Mouse (Mus musculus): ENCODE data around the gene Psma1. TPM values are rescaled to one million over a fixed set of nuclear protein-coding genes. Genes with fewer than 3 reads are reported as not detected.

The Psma1 gene
- total RNA-seq (2021) = 100 to 1,000 TPM; 117 to 124 TPM

DNA sequence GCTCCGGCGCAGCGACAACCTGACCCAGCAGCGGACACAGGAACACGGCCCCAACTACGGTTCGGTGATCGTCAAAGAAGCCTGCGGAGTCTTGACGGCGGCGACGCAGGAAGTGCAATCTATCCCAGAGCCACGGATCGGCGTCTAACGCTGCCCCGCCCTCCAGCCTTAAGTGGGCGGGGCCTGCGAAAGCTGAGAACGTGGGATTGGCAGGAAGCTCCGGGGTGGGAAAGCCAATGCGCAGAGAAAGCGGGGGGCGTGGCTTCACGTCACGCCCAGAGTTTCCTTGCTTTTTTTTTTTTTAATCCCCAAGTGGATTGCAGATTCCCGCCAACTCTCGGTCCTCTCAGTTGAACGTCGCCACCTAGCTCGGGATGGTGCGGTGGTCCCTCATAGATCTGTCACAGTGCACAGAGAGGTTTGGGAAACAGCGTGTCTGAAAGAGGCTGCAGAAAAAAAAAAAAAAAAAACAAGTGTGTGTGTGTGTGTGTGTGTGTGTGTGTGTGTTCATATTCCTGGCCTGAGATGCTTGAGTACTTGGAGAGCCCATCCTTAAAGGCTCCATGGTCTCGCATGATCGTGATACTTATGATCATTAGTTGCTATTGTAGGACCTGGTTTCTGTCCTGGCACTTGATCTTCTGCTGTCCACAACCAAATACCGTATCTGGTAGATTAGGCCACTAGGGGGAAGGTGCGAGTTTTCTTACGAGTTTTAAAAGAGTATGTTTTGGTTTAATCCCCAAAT lies at the start of gene Psma1:
Gene Psma1, minus strand, starts transcription at position 114 of the 748 bp plus-strand sequence.
- peak; percentile 96 for DNase-seq

DNA sequence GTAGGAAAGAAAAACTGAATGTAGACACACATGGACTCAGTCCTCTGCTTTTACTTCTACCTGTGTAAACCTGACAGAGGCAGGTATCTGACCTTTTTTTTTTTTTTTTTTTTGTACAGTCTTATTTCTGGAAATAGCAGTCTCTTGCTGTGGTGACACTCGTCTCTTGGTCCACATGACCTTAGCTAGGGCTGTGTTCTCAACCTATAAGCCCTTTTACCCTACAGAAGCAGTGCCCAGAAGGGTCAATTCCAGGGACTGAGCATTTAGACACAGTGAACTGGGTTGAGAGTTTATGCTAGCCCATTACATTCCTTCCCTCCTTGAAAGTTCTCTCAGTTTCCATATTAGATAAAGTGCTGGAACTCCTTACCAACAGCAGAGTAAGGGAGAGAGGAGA lies 47.6 kb upstream of the Psma1 start:
- no peak for DNase-seq

DNA sequence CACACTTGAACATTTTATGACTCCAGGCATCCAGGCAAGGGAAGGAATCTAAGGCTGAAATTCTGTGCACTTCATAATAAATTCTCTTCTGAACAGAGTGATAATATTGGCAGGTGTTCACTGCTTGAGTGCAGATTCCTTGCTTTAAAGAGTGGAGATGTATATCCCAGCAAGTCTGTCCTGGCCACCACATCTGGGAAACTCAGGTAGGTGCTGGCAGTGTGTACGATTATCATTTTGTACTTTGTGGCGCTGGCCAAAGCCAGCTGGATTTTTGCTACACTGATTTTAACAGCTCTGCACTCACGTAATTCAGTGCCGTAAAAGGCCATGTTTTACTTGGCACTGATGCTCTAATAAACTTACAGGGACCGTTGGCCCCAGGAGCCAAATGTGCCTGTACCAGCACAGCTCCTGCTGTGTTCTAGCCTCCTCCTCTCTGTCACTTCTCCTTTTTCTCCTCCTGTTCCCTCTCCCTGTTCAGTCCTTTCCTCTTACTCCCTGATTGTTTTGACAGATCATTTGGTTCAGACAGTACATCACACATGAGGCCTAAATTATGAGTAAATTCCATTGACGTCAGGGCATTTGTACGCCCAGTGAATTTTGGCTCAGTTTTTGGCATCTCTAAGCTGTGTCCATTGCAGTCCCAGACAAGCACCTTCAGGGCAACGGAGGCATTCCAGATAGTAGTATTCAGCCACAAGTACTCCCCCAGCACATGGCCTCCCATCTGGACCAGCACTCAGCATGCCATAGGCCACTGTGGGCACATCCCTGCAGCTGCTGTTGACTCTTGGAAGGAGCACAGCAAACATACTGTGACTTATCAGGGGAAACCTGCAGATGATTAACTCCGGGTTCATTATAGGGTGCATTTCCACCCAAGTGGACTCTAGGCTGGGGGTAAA lies 46.9 kb upstream of the Psma1 start:
- DNase-seq = no peak

DNA sequence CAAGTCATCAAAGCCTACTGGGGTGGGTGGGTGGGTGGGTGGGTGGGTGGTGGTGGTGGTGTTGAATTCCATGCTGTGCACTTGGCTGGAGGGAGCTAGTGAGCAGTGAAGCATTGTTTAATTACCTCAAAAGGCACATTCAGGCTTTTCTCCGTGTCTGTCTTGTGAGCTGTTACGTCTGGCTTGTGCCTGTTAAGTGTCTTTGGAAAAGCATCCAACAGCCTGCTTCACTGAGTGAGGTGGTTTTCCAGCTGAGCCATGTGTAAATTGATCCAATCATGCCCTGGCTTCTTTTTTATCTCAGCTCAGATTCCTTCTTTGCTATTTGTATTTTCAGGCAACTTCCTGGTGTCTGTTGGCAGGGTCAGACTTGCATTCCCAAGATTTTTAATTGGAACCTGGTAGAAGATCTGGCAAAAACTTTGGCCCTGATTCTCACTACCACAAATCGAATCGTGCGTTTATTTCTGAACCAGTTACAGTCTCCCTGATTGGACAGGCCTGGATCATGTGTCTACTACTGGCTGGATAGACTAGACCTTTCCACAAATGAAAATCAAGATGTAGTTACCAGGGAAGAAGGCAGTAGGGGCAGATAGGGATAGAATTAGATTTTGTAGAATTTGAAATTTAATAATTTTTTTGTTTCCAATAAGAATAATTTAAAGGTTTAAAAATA lies 45.9 kb upstream of the Psma1 start:
- DNase-seq = no peak

DNA sequence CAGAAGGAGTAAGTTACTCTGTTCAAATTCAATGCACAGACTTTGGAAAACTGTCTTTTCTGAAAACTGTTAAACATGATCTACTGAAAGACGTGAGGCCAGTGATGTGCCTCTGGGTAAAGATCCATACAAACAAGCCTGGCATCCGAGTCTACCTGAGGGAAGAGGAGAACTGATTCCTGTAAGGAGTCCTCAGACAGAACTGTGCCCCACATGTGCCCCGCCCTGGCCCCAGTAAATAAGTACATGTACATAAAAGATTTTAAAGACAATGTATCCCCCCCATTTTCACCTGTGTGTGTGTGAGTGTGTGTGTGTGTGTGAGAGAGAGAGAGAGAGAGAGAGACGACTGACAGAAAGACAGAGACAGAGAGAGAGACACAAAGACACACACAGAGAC lies 42.0 kb upstream of the Psma1 start:
- no peak for DNase-seq

DNA sequence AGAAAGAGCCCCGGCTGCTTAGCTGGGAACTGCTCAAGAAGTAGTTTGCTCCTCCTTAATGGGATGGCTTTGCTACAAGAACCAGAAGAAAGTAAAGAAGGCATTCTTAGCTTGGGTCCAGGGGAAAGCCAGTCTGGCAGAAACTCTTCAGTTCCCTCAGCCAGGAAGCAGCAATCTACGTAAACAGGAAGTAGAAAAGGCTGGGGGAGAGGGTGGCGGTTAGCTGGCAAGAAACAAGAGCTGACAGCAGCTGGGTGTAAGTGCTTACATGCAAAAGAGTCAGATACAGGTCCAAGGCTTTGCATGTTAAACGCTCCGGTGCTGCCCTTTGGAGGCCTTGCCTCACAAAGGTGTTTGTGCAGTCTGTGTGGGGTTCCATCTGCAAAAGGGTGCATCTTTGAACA lies 41.5 kb upstream of the Psma1 start:
- no peak for DNase-seq

DNA sequence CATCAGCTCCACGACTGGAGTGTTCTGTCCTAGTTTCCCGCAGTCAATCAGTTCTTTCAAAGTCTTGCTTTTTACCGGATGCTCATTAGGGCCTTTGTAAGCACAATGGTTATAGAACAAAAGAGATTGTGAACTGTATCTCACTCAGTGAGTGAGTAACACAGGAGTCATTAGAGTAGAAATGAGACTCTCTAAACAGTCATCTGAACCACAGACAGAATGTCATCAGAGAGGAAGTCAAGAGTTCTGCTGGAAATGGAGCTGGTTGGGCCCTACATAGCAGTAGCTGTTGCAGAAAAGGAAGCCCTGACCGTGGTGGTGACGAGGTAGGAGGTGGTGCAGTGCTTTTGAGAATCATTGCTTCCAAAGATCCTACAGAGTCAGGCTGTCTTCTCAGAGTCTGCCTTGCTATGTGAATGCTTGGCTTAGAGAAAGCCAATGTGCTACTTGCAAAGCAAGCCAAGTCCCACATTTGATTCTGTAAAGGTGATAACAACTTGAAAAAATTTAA lies 40.5 kb upstream of the Psma1 start:
- DNase-seq = no peak

DNA sequence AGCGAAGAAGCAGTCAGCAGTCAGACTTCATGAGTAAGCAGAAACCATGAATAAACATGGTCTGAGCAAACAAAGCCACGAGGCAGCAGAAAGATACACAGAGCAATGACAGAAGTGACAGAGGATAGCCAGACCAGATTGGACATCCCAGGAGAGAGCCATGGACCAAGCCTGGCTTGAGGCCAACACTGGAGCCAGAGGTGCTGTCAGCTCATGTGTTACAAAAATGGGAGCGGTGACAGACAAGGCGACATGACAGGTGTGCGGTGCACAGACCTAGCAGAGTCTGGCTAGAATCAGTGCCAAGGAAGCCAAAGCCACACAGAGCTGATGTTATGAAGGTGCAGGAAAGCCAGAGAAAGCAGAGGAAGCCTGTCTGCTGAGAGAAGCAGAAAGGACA lies 35.3 kb upstream of the Psma1 start:
- DNase-seq = peak in 1 of 2 experiments; percentile 22

DNA sequence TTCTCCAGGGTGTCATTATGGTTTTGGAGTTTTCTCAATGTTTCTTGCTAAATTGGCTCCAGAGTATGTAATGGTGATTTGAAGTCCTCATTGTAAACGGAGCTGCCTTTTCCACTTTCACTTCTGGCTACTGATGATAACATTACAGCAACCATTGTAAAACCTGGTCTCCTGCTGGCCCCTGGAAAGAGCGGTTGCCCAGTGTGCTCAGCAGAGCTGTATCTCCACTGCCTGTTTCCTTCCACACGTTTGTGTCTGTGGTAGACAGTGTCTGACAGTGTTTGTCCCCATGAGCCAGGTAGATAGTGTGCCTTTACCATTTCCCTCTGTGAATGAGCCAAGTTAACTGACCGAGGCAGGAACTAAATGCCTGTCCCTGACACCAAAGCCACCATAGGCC lies 33.1 kb upstream of the Psma1 start:
- no peak for DNase-seq

DNA sequence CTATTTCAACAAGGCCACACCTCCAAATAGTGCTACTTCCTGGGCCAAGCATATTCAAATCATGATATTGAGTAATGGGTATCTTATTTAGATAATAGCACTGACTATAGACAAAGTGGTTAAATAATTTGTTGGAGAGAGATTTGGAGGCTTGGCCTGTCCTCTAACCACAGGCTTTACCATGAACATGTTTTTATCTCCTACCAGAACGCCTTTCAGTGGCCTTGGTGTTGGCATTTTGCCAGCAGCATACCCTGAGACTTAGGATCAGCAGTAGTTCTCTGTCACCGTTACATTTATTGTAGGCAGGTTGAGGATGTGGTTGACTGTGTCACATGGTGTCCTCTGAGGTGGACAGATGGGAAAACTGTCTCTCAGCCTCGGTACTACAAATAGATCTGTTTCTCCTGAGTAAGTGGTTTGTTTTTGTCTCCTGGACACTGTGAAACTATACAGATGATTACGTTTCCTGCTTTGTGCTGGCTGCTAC lies 25.4 kb upstream of the Psma1 start:
- no peak for DNase-seq

DNA sequence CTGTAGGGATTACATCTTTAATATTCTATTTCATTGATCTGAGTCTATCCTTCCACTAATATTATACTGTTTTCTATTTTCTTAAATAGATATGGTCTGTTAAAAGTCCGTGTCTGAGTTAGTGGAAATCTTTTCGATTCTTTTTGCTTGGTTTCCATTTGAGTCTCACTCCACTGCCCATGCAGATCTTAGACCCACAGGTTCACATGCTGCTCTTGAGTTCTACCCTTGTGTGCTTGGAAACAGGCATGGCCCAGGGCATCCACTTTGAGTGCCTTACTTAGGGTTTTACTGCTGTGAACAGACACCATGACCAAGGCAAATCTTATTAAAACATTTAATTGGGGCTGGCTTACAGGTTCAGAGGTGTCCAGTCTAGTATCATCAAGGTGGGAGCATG lies 24.9 kb upstream of the Psma1 start:
- DNase-seq = no peak

DNA sequence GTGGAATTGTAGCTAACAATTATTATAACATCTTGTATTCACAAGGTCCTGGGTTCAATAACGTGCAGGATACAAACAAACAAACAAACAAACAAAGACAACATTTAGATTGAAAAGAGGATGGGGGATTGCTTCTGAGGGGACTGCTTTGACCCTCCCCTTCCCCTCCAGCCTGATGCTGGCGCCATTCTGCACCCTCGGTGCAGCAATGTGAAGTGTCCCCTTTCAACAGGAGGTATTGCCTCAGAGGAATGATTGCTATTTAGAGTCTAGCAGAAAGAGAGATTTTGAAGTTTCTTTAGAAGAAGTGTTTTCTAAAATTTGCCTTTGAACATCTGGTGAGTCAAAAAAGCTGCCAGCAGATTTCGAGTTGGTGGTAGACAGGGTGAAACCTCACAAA lies 23.3 kb upstream of the Psma1 start:
- no peak for DNase-seq

DNA sequence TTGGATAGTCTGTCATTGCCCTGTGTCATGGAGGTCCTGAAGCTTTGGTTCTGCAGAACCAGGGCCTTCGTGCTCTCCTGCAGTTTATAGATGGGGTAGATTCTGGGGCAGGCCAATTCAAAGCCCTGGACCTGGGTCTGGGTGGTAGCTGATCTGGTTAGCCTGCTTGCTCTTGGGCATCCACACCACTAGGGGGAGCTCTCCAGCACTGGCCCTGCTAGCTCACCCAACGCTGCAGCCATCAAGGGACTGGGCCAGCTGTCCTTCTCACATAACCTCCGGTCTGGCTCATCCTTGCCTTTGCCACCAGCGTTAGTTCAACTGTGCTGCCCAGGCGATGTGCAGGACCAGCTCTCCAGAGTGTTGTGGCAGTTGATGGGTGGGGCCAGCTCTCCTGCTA lies 18.8 kb upstream of the Psma1 start:
- no peak for DNase-seq

DNA sequence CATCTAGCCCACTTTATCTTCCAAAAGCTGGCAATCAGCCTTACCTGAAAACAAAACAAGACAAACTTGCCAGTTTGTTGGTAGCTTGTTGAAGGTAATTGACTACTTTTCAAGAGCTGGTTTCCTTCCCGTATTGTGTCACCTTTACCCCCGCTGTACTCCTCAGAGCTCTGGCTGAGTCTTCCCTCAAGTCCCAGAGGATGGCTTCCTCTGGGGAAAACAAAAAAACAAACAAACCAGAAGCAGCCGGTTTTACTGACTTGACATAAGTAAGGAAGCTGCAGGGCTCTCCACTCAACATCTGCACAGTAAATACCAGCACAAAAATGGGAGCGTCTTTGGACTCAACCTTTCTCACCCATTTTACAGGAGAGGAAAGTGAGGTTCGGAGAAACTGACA lies 18.0 kb upstream of the Psma1 start:
- DNase-seq = no peak

DNA sequence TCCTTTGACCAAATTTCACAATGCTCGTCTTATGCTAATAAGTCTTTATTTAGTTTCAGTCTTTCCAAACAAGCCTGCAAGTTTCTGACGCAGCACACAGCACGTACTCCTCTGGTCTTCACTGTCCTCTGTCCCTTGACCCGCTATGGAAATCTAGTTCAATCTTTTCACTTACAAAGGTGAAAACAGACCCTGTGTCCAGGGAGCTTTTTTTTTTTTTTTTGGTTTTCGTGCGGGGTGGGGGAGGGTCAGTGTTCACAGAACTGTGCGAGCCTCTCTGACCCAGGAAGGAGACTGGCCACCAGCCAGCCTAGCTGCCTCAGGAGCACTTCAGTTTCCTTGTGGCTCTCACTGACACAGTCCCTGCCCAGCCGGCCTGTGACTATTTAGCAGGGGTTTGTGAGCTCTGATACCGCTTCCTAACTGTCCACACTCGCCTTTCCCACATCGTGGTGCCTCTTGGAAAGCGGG lies 16.6 kb upstream of the Psma1 start:
- DNase-seq = peak; percentile 23 to 53

DNA sequence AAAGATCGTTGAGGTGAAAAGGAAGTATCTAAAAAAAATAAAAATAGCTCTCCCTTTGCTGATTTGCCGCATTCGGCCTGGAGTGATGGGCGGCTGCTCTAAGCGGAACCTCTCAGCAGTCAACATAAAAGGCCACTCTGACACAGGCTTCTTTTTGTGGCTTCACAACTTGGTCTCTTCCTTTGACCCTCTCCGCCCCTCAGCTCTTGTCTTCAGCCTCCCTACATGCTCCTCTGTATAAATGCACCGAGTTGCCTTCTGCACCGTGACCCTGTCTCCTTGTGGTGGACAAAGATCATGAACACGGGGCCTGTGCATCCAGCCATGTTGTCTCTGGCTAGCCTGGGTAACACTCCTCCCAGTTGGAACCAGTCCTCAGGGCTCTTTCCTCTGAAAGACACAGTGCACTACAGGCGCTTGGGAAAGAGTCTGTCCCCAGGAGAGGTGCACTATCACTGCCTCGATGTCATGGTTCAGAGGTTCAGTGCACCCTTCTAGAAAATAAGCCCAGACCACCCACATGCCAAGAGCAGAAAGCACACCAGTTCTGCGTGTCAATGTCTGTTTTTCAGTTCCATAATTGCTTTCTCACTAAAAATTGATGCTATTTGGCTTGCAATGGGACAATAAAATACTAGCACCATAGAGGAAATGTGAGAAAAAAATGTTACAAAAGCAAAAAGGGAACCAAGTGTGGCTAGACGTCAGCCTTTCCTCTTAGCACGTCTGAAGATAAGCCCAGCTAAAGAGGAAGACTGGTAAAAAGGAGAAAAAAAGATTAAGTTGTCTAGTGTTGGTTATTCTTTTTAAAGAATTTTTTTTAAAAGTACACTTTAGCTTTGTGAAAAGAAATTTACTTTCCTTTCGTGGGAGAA lies 15.8 kb upstream of the Psma1 start:
- no peak for DNase-seq

DNA sequence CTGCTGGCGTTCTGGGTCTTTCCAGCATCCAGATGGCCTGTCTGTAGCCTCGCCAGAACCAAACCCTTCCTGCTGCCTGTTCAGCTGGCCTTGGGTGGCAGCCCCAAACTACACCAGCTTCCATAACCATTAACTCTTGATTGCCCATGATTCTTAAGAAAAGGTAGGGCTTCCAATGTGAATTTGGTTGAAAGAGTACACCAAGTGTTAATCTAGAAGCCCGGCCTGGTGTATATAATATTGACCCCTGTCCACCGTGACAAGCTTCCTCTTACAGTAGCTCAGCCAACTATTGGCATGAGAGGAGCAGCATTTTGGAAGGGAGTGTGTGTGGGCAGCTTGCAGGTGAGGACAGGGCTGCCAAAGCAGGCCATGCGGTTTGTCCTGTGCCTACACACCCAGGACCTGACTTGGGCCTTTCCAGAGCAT lies 14.2 kb upstream of the Psma1 start:
- no peak for DNase-seq

DNA sequence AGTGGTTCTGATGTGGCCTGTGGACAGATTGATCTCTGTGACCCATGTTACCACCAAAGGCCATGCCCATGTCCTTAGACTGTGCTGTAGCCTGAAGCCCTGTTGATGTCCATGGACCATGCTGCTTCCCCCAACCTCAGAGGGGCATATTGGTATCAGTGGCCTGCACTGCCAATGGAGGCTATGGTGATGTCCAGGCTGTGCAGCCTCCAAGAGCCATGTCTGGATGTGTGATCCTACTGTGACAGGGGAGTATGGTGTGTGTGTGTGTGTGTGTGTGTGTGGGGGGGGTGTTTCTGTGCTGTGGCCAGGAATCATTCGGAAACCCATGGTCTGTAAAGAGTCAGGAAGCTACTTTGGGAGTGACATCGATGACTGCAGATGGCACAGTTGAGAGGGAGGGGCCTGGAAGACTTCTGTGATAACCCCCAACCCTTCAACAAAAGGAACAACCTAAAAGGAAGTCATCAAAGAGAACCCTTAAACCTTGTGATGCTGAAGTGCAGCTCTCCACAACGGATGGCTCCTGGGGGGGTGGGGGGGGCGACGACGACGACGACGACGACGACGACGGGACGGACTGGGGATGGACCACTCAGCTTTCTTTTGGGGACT lies 8.5 kb upstream of the Psma1 start:
- no peak for DNase-seq

DNA sequence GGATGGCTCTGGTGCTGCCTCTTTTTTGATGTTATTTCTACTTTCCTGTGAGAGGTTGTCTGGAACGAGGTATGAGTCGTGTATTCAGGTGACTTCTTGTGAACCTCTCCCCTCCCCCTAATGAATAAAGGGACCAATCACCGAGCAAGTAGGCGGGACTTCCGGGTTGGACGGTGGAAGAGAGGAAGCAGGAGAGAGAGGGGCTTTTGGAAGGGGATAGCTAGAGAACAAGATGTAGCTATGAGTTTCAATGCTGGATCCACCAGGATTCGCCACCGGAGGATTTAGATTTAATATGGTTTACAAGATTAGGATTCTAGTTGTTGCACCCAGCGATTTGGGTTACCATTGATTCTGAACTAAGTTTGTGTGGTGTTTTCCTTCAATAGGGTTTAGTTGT lies 7.1 kb upstream of the Psma1 start:
- no peak for DNase-seq

DNA sequence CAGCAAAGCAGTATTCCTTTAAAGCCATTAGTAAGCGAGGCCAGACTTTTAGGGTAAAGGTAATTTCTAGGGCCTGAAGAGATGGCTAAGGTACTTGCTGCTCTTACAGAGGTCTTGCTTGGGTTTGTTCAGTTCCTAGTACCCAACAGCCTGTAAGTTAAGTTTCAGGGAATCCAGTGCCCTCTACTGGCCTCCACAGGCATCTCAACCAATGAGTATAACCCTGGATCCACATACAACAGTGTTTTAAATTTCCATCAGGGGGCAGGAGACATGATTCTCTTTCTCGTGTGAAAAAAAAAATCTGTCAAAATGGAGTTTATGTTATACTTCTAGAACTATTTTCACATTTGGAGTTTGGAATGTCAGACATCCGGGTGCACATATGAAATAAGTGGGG lies 5.8 kb upstream of the Psma1 start:
- no peak for DNase-seq

DNA sequence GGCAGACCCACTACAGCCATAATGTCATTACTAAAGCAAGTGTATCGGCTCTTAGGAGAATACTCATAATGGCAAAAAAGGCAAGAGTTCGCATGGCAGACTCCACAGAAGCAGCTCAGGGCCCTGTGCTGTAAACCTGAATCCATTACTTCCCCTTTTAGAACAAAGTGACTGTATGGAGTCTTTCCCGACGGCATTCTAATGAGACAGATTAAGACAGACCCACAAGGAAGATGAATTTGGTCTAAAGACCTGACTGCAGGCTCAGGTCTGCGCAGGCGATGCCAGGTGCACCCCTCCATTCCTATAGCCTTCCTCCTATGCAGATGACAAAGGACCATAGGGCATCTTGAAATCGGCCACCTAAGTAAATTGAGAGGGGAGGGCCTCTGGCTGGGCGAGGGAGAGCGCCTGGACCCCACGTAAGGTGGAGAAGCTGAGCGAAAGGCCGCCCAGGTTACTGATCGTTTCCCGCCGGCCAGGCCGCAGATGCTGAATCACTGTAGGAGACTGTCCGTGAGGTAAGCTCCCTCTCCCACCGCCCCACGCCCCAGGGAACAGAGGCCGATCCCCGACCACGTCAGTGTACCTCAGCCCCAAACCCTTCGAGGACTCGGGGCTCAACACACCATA lies 430 bp downstream of the Psma1 start:
- DNase-seq = no peak

Data from layer of hippocampus, postnatal 36 days (tissue).